Mouse (Mus musculus) heart, embryonic 11.5 days (tissue): Measurements from ENCODE around the gene Msl1. TPM values are rescaled to one million over a fixed set of nuclear protein-coding genes. Genes with fewer than 3 reads are reported as not detected.
A peak's percentile ranks its signal among the peaks of the same experiment; 100 is the strongest.

Experiments
- ATAC-seq: fragments of 200-750 bp; cut with Nextera tagmentation; replicated peaks from 2 replicates; pipeline ENCODE4 v1.8.0; 2017; ENCODE audit warnings: moderate library complexity; ENCODE audit not compliant: insufficient number of reproducible peaks, low FRiP score, low TSS enrichment
- H3K27ac ChIP-seq: fragments of 300-500 bp; sonication (generic); 2 replicates; pipeline ENCODE4 v1.5.1; 2014; ENCODE audit warnings: mild to moderate bottlenecking, low read depth, low read length
- H3K27me3 ChIP-seq: fragments of 300-500 bp; sonication (generic); 2 replicates; pipeline ENCODE4 v1.6.1; 2014; ENCODE audit warnings: mild to moderate bottlenecking, low read length, mixed read lengths; ENCODE audit not compliant: control insufficient read depth, insufficient read depth
- H3K36me3 ChIP-seq: fragments of 300-500 bp; sonication (generic); 2 replicates; pipeline ENCODE4 v1.6.1; 2014; ENCODE audit warnings: mild to moderate bottlenecking, low read length, moderate library complexity, mixed read lengths; ENCODE audit not compliant: control insufficient read depth, insufficient read depth
- H3K4me1 ChIP-seq: fragments of 300-500 bp; sonication (generic); 2 replicates; pipeline ENCODE4 v1.6.1; 2014; ENCODE audit warnings: low read length; ENCODE audit not compliant: control insufficient read depth, insufficient read depth
- H3K4me2 ChIP-seq: fragments of 300-500 bp; sonication (generic); 2 replicates; pipeline ENCODE4 v1.6.1; 2014; ENCODE audit warnings: mild to moderate bottlenecking, moderate library complexity
- H3K4me3 ChIP-seq: fragments of 300-500 bp; sonication (generic); 2 replicates; pipeline ENCODE4 v1.5.1; 2014; ENCODE audit warnings: low read depth, low read length
- H3K9ac ChIP-seq: fragments of 300-500 bp; sonication (generic); 2 replicates; pipeline ENCODE4 v1.6.1; 2014; ENCODE audit warnings: mild to moderate bottlenecking, low read depth, low read length, moderate library complexity
- H3K9me3 ChIP-seq: fragments of 300-500 bp; sonication (generic); replicated peaks from 2 replicates; pipeline ENCODE4 v1.6.1; 2016; ENCODE audit warnings: low read length; ENCODE audit not compliant: control insufficient read depth
- WGBS: fragments of 180-500 bp; shearing (Covaris S2); extraction: QIAGEN DNeasy Blood & Tissue Kit; methylation state at CpG from one replicate; pipeline ENCODE4 v1.1.7; 2014; ENCODE audit not compliant: insufficient replicate concordance; 5-methylcytosine and 5-hydroxymethylcytosine counted together
- polyA plus RNA-seq: library from polyadenylated mRNA; unstranded; fragments of >200 nt; fragmentation: Nextera tagmentation; extraction: Ambion mirVana; gene quantifications from 2 replicates; pipeline ENCODE4 v1.2.1, GENCODE M21; 2014

Msl1 gene
- polyA plus RNA-seq, 1 experiment from 2014 or later = 15.9 TPM

DNA sequence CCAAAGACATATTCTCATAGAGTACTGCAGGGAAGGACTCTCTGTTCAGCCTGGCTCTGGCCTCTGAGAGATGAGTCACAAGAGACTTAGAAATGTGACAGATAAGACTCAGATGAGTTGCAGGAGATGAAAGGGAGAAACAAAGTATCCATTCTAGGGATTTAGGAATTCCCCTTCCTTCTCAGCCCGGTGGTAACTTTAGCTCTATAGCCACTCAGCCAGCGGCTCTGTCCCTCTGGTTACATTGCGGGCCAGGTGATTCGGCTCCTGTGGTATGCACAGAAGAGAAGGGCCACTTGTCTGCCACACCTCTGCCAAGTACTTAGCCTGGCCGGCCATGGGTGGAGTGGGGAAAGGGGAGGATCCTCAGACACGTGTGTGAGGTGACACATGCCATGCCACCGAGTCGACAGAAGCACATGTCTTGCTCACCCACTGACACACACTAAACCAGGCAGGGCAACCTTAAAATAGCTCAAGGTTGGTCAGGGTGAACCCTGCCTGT lies 22.6 kb upstream of the Msl1 start:
- WGBS = 27% methylated on average over 8 of the region's 8 CpGs
- Histone ChIP-seq H3K4me3 (no peak overlapping the region), H3K4me1 (peaks cover 78% of the 10 kb centered on the region), H3K4me2 (peak overlapping the region; percentile 78), H3K9me3 (no peaks in the 10 kb centered on the region), H3K27ac (peak overlapping the region; percentile 87), H3K9ac (0 out of 2 replicates have a peak overlapping the region, but pooled peaks have one; percentile 24), H3K36me3 (peaks cover 6% of the 10 kb centered on the region; the same call in 1 of the 2 replicates), H3K27me3 (no peaks in the 10 kb centered on the region)
- no peak for ATAC-seq

GRCm38 (mm10) chr11:98773635-98774295 lies 21.6 kb upstream of the Msl1 start:
- H3K9ac ChIP-seq = peak overlapping the region; percentile 69; the same call in 1 of the 2 replicates
- H3K4me1 ChIP-seq = peaks cover 71% of the 10 kb centered on the region
- no peaks in the 10 kb centered on the region for H3K9me3 ChIP-seq
- WGBS = under 1% methylated on average over 37 of the region's 37 CpGs
- peak overlapping the region; percentile 46 for H3K4me3 ChIP-seq
- H3K4me2 ChIP-seq = peak overlapping the region; percentile 78
- peak; percentile 79 for ATAC-seq
- no peaks in the 10 kb centered on the region for H3K27me3 ChIP-seq
- peaks cover 6% of the 10 kb centered on the region; the same call in 1 of the 2 replicates for H3K36me3 ChIP-seq
- H3K27ac ChIP-seq = peak overlapping the region; percentile 87

DNA sequence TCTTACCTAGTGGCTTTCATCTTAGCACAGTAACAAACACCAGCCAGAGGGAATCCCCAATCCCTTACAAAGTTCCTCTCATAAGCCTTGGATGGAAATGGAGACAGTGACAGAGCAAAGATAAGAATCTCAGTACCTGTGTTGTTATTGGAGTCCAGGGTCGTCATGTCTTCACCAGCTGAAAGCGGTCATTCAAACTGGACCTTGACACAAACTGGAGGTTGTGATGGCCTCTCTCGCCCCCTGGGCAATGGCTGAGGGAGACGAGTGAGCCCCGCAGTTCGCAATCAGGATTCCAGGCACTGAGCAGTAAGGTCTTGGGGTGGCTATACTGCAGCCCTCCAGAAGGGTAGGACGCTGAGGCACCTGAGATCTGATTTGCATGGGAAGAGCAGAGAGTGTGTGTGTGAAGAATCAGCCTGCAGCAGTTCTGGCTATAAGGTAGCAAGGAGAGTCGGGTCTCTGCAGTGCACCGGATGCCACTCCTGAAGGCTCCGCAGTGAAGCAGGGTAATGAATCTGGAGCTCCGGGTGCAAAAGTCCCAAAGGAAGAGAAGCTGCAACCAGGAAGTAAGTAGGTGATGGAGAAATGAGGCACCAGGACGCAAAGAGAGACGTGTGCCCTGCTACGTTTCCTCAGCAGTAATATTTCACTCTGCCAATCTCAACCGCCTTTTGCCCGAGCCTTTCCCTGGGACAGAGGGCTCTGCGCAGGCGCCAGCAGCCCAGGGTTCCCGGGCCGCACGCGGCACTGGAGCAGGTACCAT lies 20.6 kb upstream of the Msl1 start, which contains the start of gene Nr1d1:
Gene Nr1d1, minus strand, starts transcription at position 752 of the 766 bp plus-strand sequence.
- Histone ChIP-seq H3K4me3 (peak within 1 kb of the TSS; percentile 46), H3K9ac (peak within 1 kb of the TSS; percentile 72), H3K4me1 (peaks cover 61% of the 10 kb centered on the region), H3K4me2 (peak within 1 kb of the TSS; percentile 78), H3K36me3 (peaks cover 6% of the 10 kb centered on the region; the same call in 1 of the 2 replicates), H3K9me3 (no peaks in the 10 kb centered on the region), H3K27ac (peak within 1 kb of the TSS; percentile 92), H3K27me3 (no peaks in the 10 kb centered on the region)
- ATAC-seq = no peak
- 1% methylated on average over 22 of the region's 22 CpGs for WGBS

DNA sequence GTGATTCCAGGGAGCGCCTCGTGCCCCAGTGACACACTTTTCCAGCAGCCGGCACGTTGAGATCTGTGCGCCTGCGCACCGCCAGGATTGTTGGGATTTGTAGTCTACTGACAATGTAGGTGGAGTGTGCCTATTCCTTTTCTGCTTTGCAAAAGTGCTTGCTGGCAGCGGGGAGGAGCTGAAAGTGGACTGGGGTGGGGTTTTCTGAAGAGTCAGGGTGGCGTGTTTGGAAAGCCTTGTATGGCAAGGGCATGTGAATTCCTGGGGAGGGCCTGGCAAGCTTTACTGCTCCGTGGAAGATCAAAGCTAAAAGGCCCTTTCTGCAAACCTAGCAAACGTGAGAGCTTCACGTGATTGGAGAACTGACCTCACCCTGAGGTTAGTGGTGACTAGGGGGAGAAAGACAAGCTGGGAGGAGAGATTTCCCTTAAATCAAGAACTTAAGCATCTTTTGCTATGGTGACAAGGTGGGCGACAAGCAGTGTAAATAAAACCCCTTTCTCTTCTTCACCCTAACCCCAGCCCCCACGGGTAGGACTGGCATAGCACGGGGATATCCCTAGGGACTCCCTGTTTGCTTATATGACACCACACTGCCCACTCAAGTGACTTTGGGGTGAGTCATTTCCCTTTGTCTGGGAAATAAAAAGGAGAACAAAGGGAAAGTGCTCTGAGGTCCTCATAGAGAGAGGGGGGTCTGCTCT lies 19.8 kb upstream of the Msl1 start:
- peak overlapping the region; percentile 46 for H3K4me3 ChIP-seq
- 2% methylated on average over 15 of the region's 15 CpGs for WGBS
- H3K27me3 ChIP-seq = no peaks in the 10 kb centered on the region
- ATAC-seq = peak; percentile 62
- peak overlapping the region; percentile 72 for H3K9ac ChIP-seq
- peak overlapping the region; percentile 78 for H3K4me2 ChIP-seq
- peaks cover 61% of the 10 kb centered on the region for H3K4me1 ChIP-seq
- H3K36me3 ChIP-seq = 0 out of 2 replicates have a peak, but pooled peaks cover 2% of the 10 kb centered on the region
- H3K27ac ChIP-seq = peak overlapping the region; percentile 92
- no peaks in the 10 kb centered on the region for H3K9me3 ChIP-seq

- peaks cover 58% of the 10 kb centered on the region for H3K4me1 ChIP-seq
- WGBS = 28% methylated on average over 12 of the region's 12 CpGs
These were observed 19.1 kb upstream of the Msl1 start for GRCm38 (mm10) chr11:98776052-98776764.

GRCm38 (mm10) chr11:98776843-98777590 lies 18.3 kb upstream of the Msl1 start:
- Histone ChIP-seq H3K4me1 (peaks cover 57% of the 10 kb centered on the region), H3K4me3 (0 out of 2 replicates have a peak overlapping the region, but pooled peaks have one; percentile 2)
- WGBS = 17% methylated on average over 9 of the region's 9 CpGs

More at GRCm38 (mm10) chr11:98776052-98776764, 19.1 kb upstream of the Msl1 start:
- Histone ChIP-seq H3K27ac (peak overlapping the region; percentile 92), H3K9ac (peak overlapping the region; percentile 72), H3K9me3 (no peaks in the 10 kb centered on the region), H3K4me2 (peak overlapping the region; percentile 78), H3K36me3 (0 out of 2 replicates have a peak, but pooled peaks cover 1% of the 10 kb centered on the region), H3K27me3 (no peaks in the 10 kb centered on the region), H3K4me3 (peak overlapping the region; percentile 46)
- no peak for ATAC-seq

DNA sequence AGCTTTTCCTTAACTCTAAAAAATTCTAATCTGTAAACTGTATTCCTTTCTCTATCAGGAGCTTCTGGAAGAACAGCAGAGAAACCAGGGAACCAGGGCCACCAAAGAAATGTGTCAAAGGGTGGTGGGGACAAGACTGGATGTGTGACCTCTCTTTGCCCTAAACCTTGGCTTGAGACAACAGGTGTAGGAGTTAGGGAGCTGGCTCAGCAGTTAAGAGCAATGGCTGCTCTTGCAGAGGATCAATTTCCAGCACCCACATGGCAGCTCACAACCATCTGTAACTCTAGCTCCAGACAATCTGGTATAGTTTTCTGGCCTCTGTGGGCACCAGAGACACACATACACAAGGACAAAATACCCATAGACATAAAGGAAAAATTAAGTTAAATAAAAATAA lies 17.4 kb upstream of the Msl1 start:
- no peak for ATAC-seq
- Histone ChIP-seq H3K36me3 (no peaks in the 10 kb centered on the region), H3K27ac (peak overlapping the region; percentile 92), H3K4me3 (no peak overlapping the region), H3K4me1 (peaks cover 57% of the 10 kb centered on the region), H3K9me3 (no peaks in the 10 kb centered on the region), H3K4me2 (no peak overlapping the region), H3K9ac (no peak overlapping the region), H3K27me3 (no peaks in the 10 kb centered on the region)

More at GRCm38 (mm10) chr11:98776843-98777590, 18.3 kb upstream of the Msl1 start:
- no peaks in the 10 kb centered on the region for H3K27me3 ChIP-seq
- H3K9ac ChIP-seq = peak overlapping the region; percentile 72
- H3K27ac ChIP-seq = peak overlapping the region; percentile 92
- H3K9me3 ChIP-seq = no peaks in the 10 kb centered on the region
- H3K36me3 ChIP-seq = no peaks in the 10 kb centered on the region
- H3K4me2 ChIP-seq = peak overlapping the region; percentile 78
- ATAC-seq = no peak
